Mouse (Mus musculus): ENCODE data around the gene Rassf4. TPM values are rescaled to one million over a fixed set of nuclear protein-coding genes. Genes with fewer than 3 reads are reported as not detected.
"Not testable (repeated sequence)": the region's sequence is repeated elsewhere in the genome, so short reads cannot be mapped to it uniquely, and the experiment has no call there.

The Rassf4 gene
- polyA plus RNA-seq, 1 experiment from 2014 or later: 14.8 TPM

DNA sequence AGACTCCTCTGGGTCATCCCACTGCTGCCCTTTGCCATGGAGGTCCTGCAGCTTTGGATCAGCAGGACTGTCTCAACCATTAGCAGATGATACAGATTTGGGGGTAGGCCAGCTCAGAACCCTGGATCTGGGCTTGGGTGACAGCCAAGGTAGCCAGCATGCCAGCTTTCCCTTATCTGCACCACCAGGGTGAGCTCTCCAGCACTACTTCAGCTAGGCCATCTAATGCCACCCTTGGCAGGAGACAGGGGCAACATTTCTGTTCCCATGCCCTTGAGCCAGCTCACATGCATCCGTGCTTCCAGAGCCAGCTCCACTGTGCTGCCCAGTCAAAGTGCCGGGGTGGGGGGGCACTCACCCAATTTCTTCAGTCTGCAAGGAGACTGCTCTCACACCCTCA lies 58.0 kb downstream of the Rassf4 start:
- no peak overlapping the region for H3K4me3 ChIP-seq (replicated peaks)

GRCm38 (mm10) chr6:116607230-116607629 lies 66.5 kb downstream of the Rassf4 start:
- Histone ChIP-seq H3K9me3 (replicated peaks) (no peaks in the 10 kb centered on the region), H3K27ac (replicated peaks) (no peak overlapping the region), H3K4me1 (no peaks in the 10 kb centered on the region), H3K4me2 (replicated peaks) (no peak overlapping the region), H3K36me3 (no peaks in the 10 kb centered on the region), H3K4me3 (replicated peaks) (no peak overlapping the region), H3K27me3 (no peaks in the 10 kb centered on the region), H3K9ac (no peak overlapping the region)
- WGBS: 46% methylated on average over 4 of the region's 4 CpGs
- no peak for ATAC-seq (ENCODE audit: insufficient number of reproducible peaks, low FRiP score, low TSS enrichment, low read depth)

More for the DNA sequence above, 58.0 kb downstream of the Rassf4 start:
- H3K4me1 ChIP-seq: no peaks in the 10 kb centered on the region
- no peak overlapping the region for H3K27ac ChIP-seq (replicated peaks)
- ATAC-seq (ENCODE audit: insufficient number of reproducible peaks, low FRiP score, low TSS enrichment, low read depth): 0 out of 2 replicates have a peak, but pooled peaks have one; percentile 47
- no peaks in the 10 kb centered on the region for H3K36me3 ChIP-seq
- H3K27me3 ChIP-seq: no peaks in the 10 kb centered on the region
- H3K4me2 ChIP-seq (replicated peaks): no peak overlapping the region
- no peaks in the 10 kb centered on the region for H3K9me3 ChIP-seq (replicated peaks)
- H3K9ac ChIP-seq: no peak overlapping the region
- WGBS: 94% methylated on average over 2 of the region's 2 CpGs

- not testable (repeated sequence) for H3K36me3 ChIP-seq; H3K4me2 ChIP-seq (replicated peaks); H3K27me3 ChIP-seq; ATAC-seq (ENCODE audit: insufficient number of reproducible peaks, low FRiP score, low TSS enrichment, low read depth); H3K27ac ChIP-seq (replicated peaks); H3K9me3 ChIP-seq (replicated peaks); H3K4me1 ChIP-seq; H3K4me3 ChIP-seq (replicated peaks); H3K9ac ChIP-seq
These were observed 72.8 kb downstream of the Rassf4 start for GRCm38 (mm10) chr6:116600969-116601368.

DNA sequence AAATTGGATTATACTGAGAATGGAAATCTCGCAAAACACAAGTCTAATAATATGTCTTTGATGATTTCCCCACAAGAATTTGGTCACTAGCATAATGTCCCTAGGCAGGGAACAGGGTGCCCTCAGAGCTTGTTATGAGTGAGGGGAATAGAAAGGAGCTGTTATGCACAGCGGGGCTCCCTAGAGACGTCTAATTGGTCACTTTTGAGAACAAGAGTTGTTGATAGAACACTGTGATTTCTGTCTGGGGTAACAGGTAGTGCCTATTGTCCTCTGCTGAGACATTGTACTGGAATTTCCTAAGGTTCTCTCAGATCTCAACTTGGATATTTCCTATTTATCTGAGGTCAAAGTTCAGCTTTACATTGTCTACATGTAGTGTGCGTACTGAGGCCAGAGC lies 89.7 kb downstream of the Rassf4 start, which contains the start of gene Olfr215:
Olfr215 (minus strand) TSS at position 101 of the 400 bp plus-strand sequence.
- ATAC-seq (ENCODE audit: insufficient number of reproducible peaks, low FRiP score, low TSS enrichment, low read depth): no peak
- Histone ChIP-seq H3K27me3 (no peaks in the 10 kb centered on the region), H3K9me3 (replicated peaks) (no peaks in the 10 kb centered on the region), H3K27ac (replicated peaks) (no peak within 1 kb of the TSS), H3K4me2 (replicated peaks) (no peak within 1 kb of the TSS), H3K36me3 (no peaks in the 10 kb centered on the region), H3K4me1 (no peaks in the 10 kb centered on the region), H3K9ac (no peak within 1 kb of the TSS), H3K4me3 (replicated peaks) (no peak within 1 kb of the TSS)
- 58% methylated on average over 4 of the region's 4 CpGs for WGBS

Small RNA genes within 50 kb of the gene (microRNA-seq; reads per million reads assigned to microRNA genes)
- not detected for gene Mir7043 (ENCODE audit: borderline number of aligned reads)

Other genes starting within 250 kb of the Rassf4 start
- gene Alox5, start 212.8 kb downstream of the Rassf4 start, polyA plus RNA-seq (2015; fragmentation: Nextera tagmentation; extraction: Ambion mirVana): 2.3 TPM in 2 replicates
- not detected in 2 replicates for gene Olfr211, start 184.9 kb downstream of the Rassf4 start, polyA plus RNA-seq (2015; fragmentation: Nextera tagmentation; extraction: Ambion mirVana)
- not detected in 2 replicates for gene Olfr212, start 167.4 kb downstream of the Rassf4 start, polyA plus RNA-seq (2015; fragmentation: Nextera tagmentation; extraction: Ambion mirVana)
- gene Olfr213, start 135.5 kb downstream of the Rassf4 start, polyA plus RNA-seq (2015; fragmentation: Nextera tagmentation; extraction: Ambion mirVana): not detected in 2 replicates
- 0.31 and 1.2 TPM in 2 replicates for gene Gm5580, start 122.8 kb downstream of the Rassf4 start, polyA plus RNA-seq (2015; fragmentation: Nextera tagmentation; extraction: Ambion mirVana)
- not detected in 2 replicates for gene Olfr214, start 119.7 kb downstream of the Rassf4 start, polyA plus RNA-seq (2015; fragmentation: Nextera tagmentation; extraction: Ambion mirVana)
- not detected in 2 replicates for gene Olfr215, start 89.8 kb downstream of the Rassf4 start, polyA plus RNA-seq (2015; fragmentation: Nextera tagmentation; extraction: Ambion mirVana)
- gene Zfp422, start 45.0 kb downstream of the Rassf4 start, polyA plus RNA-seq (2015; fragmentation: Nextera tagmentation; extraction: Ambion mirVana): 138 and 139 TPM in 2 replicates
- gene Depp1, start 23.3 kb downstream of the Rassf4 start, polyA plus RNA-seq (2015; fragmentation: Nextera tagmentation; extraction: Ambion mirVana): 31.0 and 31.8 TPM in 2 replicates
- gene Tmem72, start 43.0 kb upstream of the Rassf4 start, polyA plus RNA-seq (2015; fragmentation: Nextera tagmentation; extraction: Ambion mirVana): 0.05 and 0.15 TPM in 2 replicates

All from embryonic facial prominence, embryonic 15.5 days (tissue).